Mouse (Mus musculus) myocyte (in vitro differentiated cells): ENCODE data around the gene Gchfr. TPM values are rescaled to one million over a fixed set of nuclear protein-coding genes. Genes with fewer than 3 reads are reported as not detected.

ENCODE experiments used
- H3K27me3 ChIP-seq: one replicate; pipeline ENCODE4 v1.6.1; 2011; ENCODE audit not compliant: control insufficient read depth, insufficient read depth, insufficient read length
- H3K36me3 ChIP-seq: one replicate; pipeline ENCODE4 v1.6.1; 2011; ENCODE audit not compliant: control insufficient read depth, insufficient read depth
- H3K4me2 ChIP-seq: one replicate; pipeline ENCODE4 v1.6.1; 2011; ENCODE audit warnings: low read depth, control low read depth
- H3K4me3 ChIP-seq: one replicate; pipeline ENCODE4 v1.5.1; 2011; ENCODE audit warnings: mild to moderate bottlenecking, control low read depth, moderate library complexity
- H3K79me2 ChIP-seq: one replicate; pipeline ENCODE4 v1.6.1; 2011; ENCODE audit not compliant: control insufficient read depth, insufficient read depth
- H3ac ChIP-seq: one replicate; pipeline ENCODE4 v1.6.1; 2011; ENCODE audit not compliant: control insufficient read depth, insufficient read length
- CEBPB ChIP-seq: IDR thresholded peaks from 2 replicates; pipeline ENCODE4 v1.6.1; 2011; ENCODE audit warnings: mild to moderate bottlenecking, moderate library complexity; ENCODE audit not compliant: poor library complexity, insufficient read depth, severe bottlenecking
- E2F4 ChIP-seq: IDR thresholded peaks from one replicate; pipeline ENCODE4 v1.6.1; 2011; ENCODE audit warnings: mild to moderate bottlenecking, control low read depth, moderate library complexity; ENCODE audit not compliant: insufficient read depth
- MAX ChIP-seq: IDR thresholded peaks from one replicate; pipeline ENCODE4 v1.6.1; 2011; ENCODE audit warnings: low read depth, mild to moderate bottlenecking, control low read depth
- MYOD1 ChIP-seq, 3 experiments: IDR thresholded peaks; one replicate each; pipeline ENCODE4 v1.6.1; 2011; ENCODE audit warnings: control low read depth in 2 of 3, low read depth in 2 of 3, mild to moderate bottlenecking in 2 of 3, moderate library complexity in 1 of 3; ENCODE audit not compliant: insufficient read length in 2 of 3, control insufficient read depth in 1 of 3
- MYOG ChIP-seq, 3 experiments: IDR thresholded peaks; one replicate each; pipeline ENCODE4 v1.6.1; 2011; ENCODE audit warnings: control low read depth in 2 of 3, low read depth in 2 of 3, mild to moderate bottlenecking in 2 of 3; ENCODE audit not compliant: insufficient read length in 2 of 3, control insufficient read depth in 1 of 3, insufficient read depth in 1 of 3
- POLR2A ChIP-seq: IDR thresholded peaks from one replicate; pipeline ENCODE4 v1.6.1; 2011; ENCODE audit warnings: low read depth, mild to moderate bottlenecking, control low read depth, moderate library complexity; ENCODE audit not compliant: insufficient read length
- POLR2AphosphoS2 ChIP-seq: IDR thresholded peaks from one replicate; pipeline ENCODE4 v1.6.1; 2011; ENCODE audit warnings: low read depth, control low read depth; ENCODE audit not compliant: insufficient read length
- REST ChIP-seq: IDR thresholded peaks from one replicate; pipeline ENCODE4 v1.6.1; 2011; ENCODE audit warnings: mild to moderate bottlenecking, control low read depth, moderate library complexity; ENCODE audit not compliant: insufficient read depth, insufficient read length
- SRF ChIP-seq: IDR thresholded peaks from one replicate; pipeline ENCODE4 v1.6.1; 2011; ENCODE audit warnings: low read depth; ENCODE audit not compliant: control insufficient read depth, insufficient read length
- TCF12 ChIP-seq: IDR thresholded peaks from one replicate; pipeline ENCODE4 v1.6.1; 2011; ENCODE audit warnings: mild to moderate bottlenecking, control low read depth; ENCODE audit not compliant: poor library complexity, insufficient read depth, severe bottlenecking
- TCF3 ChIP-seq: IDR thresholded peaks from one replicate; pipeline ENCODE4 v1.6.1; 2011; ENCODE audit warnings: low read depth, control low read depth; ENCODE audit not compliant: insufficient read length
- USF1 ChIP-seq: IDR thresholded peaks from one replicate; pipeline ENCODE4 v1.6.1; 2011; ENCODE audit warnings: low read depth, mild to moderate bottlenecking, control low read depth, moderate library complexity
- polyA plus RNA-seq: library from polyadenylated mRNA; unstranded; fragments of >200 nt; fragmentation: generic; extraction: Trizol; gene quantifications from one replicate; pipeline ENCODE4 v1.2.1, GENCODE M21; 2012; ENCODE audit warnings: missing spikeins

Gchfr gene
- polyA plus RNA-seq = 90.4 TPM

DNA sequence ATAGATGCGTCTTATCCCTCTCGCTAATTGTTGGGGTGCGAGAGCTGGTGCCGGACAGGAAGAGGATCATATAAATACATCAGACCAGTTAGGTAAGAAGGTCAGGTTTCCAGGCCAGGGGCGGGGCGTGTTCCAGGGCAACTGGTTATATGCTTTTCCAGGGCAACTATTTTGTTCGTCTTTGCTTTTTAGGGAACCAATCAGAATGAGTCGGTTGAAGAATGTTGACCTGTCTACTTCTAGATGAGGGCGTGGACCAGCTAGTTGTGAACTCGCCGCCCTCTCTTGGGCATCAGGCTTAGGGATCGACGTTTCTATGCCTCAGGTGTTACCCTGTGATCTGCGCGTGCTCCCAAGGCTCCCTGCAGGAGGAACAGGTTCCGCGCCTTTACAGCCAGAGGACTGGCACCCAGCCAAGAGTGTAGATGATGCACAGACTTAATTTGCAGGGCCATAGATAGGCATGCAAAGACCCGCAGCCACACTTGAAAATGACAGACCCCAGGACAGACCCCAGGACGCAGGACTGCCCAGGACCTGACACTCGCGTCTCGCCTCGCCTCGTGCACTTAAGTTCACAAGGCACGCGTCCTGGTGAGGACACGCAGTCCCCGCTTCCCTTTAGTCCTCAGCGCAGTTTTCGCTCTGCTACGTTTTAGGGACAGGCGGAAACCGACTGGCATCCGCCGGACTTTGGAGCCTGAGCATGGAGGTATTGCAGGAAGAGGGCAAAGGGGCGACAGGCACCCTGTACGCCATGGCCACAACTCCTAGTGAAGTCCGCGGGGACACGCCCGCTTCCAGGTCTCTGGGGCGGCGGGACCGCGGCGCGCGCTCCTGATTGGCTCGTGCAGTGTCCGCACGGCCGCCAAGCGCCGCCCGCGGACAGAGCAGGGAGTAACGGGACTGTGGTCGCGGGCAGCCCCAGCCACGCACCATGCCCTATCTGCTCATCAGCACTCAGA is at the start of gene Gchfr:
TSS of gene Gchfr (plus strand) at position 873 of the 965 bp plus-strand sequence.
- Histone ChIP-seq H3ac (peak within 1 kb of the TSS; percentile 14), H3K4me2 (peak within 1 kb of the TSS; percentile 98), H3K4me3 (peak within 1 kb of the TSS; percentile 47), H3K27me3 (no peaks in the 10 kb centered on the region), H3K79me2 (no peaks in the 10 kb centered on the region), H3K36me3 (no peaks in the 10 kb centered on the region)
- no peak for TF ChIP-seq TCF12
- no peak for TF ChIP-seq USF1
- TF ChIP-seq CEBPB = no peak
- no peak for TF ChIP-seq REST
- TF ChIP-seq POLR2AphosphoS2 = peak; percentile 63
- no peak for TF ChIP-seq MAX
- no peak for TF ChIP-seq SRF
- no peak for TF ChIP-seq MYOD1 (IDR thresholded peaks at IDR 0.05; ENCODE audit: control insufficient read depth in 1 of 3, insufficient read length in 2 of 3, low read depth in 2 of 3)
- TF ChIP-seq POLR2A = peak; percentile 73
- no peak for TF ChIP-seq MYOG (IDR thresholded peaks at IDR 0.05; ENCODE audit: control insufficient read depth in 1 of 3, insufficient read depth in 1 of 3, insufficient read length in 2 of 3, low read depth in 2 of 3)
- TF ChIP-seq TCF3 = no peak

DNA sequence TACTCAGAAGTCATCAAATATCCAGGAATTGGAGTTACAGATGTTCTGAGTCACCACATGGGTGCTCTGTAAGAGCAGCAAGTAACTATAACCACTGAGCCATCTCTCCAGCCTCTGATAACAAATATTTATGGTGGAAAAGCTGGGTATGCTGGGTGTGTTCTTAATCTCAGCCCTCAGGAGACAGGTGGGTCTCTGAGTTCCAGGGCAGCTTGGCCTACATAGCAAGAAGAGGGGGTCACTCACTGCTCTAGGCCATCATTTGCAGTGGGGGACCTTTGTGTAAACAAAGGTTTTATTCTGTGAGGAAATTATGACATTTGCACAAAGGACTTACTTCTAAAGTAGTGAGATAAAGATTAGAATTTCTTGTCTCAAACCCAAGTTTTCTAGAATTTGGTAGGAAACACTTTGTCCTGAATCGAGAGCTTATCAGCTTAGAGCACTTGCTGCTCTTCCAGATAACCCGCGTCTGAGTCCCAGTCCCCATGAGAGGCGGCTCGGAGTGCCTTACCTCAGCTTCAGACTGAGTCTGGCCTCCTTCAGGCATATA is 31.2 kb upstream of the Gchfr start:
- TF ChIP-seq E2F4 (no peak), SRF (no peak), POLR2AphosphoS2 (no peak), MYOG (IDR thresholded peaks at IDR 0.05; ENCODE audit: control insufficient read depth in 1 of 3, insufficient read depth in 1 of 3, insufficient read length in 2 of 3, low read depth in 2 of 3) (no peak), MAX (no peak), CEBPB (no peak), USF1 (no peak), TCF12 (no peak), TCF3 (no peak), REST (no peak), MYOD1 (IDR thresholded peaks at IDR 0.05; ENCODE audit: control insufficient read depth in 1 of 3, insufficient read length in 2 of 3, low read depth in 2 of 3) (no peak), POLR2A (no peak)
- no peak overlapping the region for H3ac ChIP-seq
- no peaks in the 10 kb centered on the region for H3K27me3 ChIP-seq
- no peaks in the 10 kb centered on the region for H3K79me2 ChIP-seq
- H3K36me3 ChIP-seq = peaks cover 56% of the 10 kb centered on the region
- H3K4me2 ChIP-seq = no peak overlapping the region
- H3K4me3 ChIP-seq = no peak overlapping the region

DNA sequence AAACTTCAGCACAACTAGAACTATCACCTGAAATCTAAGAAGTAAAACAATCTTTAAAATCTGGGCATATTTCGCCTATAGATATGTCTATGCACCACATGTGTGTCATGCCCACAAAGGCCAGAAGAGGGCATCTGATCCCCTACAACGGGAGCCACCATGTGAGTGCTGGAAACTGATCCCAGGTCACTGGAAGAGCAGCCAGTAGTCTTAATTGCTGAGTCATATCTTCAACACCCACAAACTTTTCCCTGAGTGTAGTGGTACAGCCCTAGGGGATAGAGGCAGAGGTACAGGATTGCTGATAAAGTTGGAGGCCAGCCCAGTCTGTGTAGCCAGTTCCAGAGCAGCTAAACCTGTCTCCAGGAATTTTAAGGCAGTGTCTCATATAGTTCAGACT is 22.4 kb upstream of the Gchfr start:
- H3K27me3 ChIP-seq = no peaks in the 10 kb centered on the region
- H3K79me2 ChIP-seq = no peaks in the 10 kb centered on the region
- peaks cover 35% of the 10 kb centered on the region for H3K36me3 ChIP-seq
- H3K4me2 ChIP-seq = no peak overlapping the region
- no peak for TF ChIP-seq SRF
- no peak for TF ChIP-seq MAX
- TF ChIP-seq USF1 = no peak
- no peak for TF ChIP-seq POLR2AphosphoS2
- TF ChIP-seq REST = no peak
- H3K4me3 ChIP-seq = no peak overlapping the region
- H3ac ChIP-seq = no peak overlapping the region

DNA sequence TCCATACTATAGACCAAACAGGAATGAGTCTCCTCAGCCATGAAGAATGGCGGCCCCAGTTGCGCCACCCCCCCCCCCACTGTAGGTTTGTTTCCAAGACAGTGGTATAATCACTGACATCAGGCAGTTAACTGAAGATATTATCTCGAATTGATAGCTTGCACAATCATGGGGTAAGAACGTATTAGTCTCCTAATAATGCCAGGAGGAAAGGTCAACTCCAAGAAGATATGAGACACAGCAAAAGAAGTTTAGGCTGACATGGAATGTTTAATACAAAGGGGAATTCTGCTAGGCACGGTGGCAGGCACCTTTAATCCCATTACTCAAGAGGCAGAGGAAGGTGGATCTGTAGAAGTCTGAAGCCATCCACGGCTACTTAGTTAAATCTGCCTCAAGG is 21.1 kb upstream of the Gchfr start:
- no peak for TF ChIP-seq MYOD1 (IDR thresholded peaks at IDR 0.05; ENCODE audit: control insufficient read depth in 1 of 3, insufficient read length in 2 of 3, low read depth in 2 of 3)
- TF ChIP-seq SRF = no peak
- TF ChIP-seq USF1 = no peak
- TF ChIP-seq TCF3 = no peak
- TF ChIP-seq MAX = no peak
- TF ChIP-seq POLR2A = no peak
- no peak for TF ChIP-seq E2F4
- no peak for TF ChIP-seq TCF12
- H3K4me3 ChIP-seq = no peak overlapping the region
- no peaks in the 10 kb centered on the region for H3K79me2 ChIP-seq
- H3ac ChIP-seq = no peak overlapping the region
- H3K4me2 ChIP-seq = no peak overlapping the region
- H3K36me3 ChIP-seq = peaks cover 32% of the 10 kb centered on the region
- H3K27me3 ChIP-seq = no peaks in the 10 kb centered on the region

DNA sequence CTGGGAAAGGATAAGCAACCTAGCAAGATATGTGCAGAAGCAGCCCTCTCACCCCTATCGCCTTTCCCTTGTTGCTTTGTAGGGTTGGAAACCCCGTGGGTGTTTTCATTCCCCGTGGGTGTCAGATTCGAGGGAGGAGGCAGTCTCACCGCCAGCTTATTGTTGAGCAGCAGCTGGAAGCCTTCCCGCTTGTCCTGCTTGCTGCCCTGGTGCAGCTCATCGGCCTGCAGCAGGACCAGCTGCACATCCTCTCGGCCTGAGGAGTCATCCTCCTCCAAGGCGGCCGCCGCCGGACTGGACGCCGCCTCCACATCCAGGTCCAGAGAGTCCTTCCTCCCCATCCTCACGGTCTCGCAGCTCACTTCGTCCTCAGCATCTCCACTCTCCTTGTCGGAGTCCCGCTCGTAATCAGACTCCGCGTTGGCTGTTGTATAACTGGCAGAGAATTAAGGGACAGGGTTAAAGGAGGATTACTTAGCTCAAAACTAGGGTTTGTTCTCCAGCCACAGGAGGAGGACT is 20.4 kb upstream of the Gchfr start:
- H3K79me2 ChIP-seq = no peaks in the 10 kb centered on the region
- no peak overlapping the region for H3K4me3 ChIP-seq
- H3K36me3 ChIP-seq = peaks cover 31% of the 10 kb centered on the region
- TF ChIP-seq TCF3 = no peak
- no peak for TF ChIP-seq REST
- TF ChIP-seq MAX = no peak
- no peak for TF ChIP-seq POLR2AphosphoS2
- TF ChIP-seq USF1 = no peak
- no peak for TF ChIP-seq SRF
- no peak for TF ChIP-seq E2F4
- no peak for TF ChIP-seq MYOD1 (IDR thresholded peaks at IDR 0.05; ENCODE audit: control insufficient read depth in 1 of 3, insufficient read length in 2 of 3, low read depth in 2 of 3)
- no peak for TF ChIP-seq POLR2A
- no peak for TF ChIP-seq MYOG (IDR thresholded peaks at IDR 0.05; ENCODE audit: control insufficient read depth in 1 of 3, insufficient read depth in 1 of 3, insufficient read length in 2 of 3, low read depth in 2 of 3)
- TF ChIP-seq CEBPB = no peak
- no peak for TF ChIP-seq TCF12
- no peaks in the 10 kb centered on the region for H3K27me3 ChIP-seq
- H3ac ChIP-seq = no peak overlapping the region
- H3K4me2 ChIP-seq = no peak overlapping the region
